Mouse (Mus musculus) lung, postnatal 25 days (tissue): ENCODE measurements around the gene Smarca4.

ENCODE experiments used
- DNase-seq: peaks from one replicate; pipeline ENCODE4 v3.0.0; 2022; ENCODE audit warnings: low spot score

Smarca4 gene

DNA sequence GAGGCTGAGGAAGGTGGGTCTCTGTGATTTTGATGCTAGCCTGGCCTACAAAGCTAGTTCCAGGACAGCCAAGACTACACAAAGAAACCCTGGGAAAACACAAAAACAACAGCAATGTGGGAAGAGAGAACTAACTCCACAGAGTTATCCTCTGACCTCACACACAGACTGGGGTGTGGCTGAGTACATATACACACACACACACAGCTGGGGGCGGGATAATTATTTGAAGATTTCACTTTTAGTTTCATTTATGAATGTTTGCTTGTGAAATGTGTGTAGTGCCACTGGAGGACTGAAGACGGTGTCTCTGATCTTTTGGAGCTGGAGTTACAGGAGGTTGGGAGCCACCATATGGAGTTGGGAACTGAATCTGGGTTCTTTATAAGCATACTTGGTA, 14.9 kb upstream of the Smarca4 start:
- no peak for DNase-seq

DNA sequence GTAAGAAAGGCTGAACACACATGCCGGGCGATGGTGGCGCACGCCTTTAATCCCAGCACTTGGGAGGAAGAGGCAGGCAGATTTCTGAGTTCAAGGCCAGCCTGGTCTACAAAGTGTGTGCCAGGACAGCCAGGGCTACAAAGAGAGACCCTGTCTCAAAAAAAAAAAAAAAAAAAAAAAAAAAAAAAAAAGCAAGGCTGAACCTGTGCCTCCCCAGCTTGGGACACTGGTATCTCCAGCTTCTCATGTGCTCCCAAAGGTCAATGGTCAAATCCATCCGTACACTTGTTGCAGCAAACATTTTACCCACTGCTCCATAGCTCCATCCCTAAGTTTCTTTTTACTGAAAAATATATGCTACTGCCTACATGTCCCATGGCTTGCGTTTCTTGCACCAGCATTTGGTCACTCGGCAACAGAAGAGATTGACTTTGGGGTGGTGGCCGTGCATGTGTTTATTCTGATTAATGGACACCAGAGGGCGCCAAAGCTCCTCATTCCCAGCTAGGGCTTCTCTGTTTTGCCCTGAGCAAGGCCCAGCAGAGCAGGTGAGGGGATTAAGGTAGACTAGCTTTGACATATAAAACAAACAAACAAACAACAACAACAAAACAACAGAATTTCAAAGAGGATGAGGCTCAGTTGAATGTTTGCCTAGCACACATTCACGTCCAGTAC, 14.1 kb upstream of the Smarca4 start:
- peak; percentile 80 for DNase-seq

DNA sequence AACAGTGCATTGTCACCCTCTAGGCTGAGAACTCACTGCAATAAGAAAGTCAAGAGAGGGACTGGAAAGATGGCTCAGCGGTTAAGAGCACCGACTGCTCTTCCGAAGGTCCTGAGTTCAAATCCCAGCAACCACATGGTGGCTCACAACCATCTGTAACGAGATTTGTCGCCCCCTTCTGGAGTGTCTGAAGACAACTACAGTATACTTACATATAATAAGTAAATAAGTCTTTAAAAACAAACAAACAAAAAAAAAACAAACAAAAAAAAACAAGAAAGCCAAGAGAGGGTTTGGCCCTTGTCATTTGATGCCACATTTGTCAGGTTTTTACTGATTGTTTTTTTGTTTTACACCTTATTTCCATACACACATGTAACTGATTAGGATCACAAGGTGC, 11.8 kb upstream of the Smarca4 start:
- DNase-seq: no peak

DNA sequence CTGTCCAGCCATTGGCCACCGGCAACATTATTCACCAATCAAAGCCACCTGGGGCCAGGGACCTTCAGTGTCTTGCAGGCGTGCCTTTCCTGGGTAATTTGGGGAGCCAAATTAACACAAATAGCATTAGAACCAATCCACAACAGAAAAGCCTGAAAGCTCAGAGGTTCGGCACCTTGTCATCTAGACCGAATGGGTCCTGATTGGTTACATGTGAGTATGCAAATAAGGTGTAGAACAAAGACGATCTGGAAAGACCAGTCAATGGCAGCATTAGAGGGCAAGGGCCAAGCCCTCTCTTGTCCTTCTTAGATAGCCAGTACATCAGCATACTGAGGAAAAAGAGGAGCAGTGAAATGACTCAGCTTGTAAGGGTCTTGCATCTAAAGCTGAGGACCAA, 10.1 kb upstream of the Smarca4 start:
- no peak for DNase-seq

DNA sequence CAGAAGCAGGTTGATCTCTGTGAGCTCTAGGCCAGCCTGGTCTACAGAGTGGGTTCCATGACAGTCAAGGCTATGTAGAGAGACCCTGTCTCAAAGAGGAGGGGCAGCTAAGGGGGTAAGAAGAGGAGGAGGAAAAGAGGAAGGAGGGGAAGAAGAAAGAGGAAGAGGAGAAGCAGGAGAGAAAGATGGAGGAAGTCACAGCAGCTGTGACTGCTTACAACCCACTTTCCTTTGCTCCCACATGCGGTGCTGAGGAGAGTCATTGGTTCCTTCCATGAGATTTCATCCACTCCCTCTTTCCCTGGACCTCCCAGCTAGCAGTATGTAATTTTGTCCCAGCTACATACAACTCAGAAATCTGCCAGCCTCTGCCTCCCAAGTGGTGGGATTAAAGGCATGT, 9.3 kb upstream of the Smarca4 start:
- no peak for DNase-seq

DNA sequence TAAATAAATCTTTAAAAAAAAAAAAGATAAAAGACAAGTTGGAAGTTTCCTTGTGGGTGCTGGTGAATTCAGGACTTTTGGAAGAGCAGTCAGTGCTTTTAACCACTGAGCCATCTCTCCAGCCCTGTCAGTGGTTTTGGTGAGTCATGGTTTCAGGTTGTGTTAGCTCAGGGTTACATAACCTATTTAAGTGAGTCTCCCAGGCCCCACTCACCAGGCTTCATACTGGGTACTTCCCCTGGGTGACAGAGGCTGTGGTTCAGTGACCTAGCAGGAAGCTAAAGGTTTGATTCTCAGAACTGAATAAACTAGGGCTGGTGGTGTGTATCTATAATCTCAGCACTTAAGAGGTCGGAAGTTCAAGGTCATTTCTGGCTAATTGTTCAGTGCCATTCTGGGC, 6.1 kb upstream of the Smarca4 start:
- peak; percentile 85 for DNase-seq

DNA sequence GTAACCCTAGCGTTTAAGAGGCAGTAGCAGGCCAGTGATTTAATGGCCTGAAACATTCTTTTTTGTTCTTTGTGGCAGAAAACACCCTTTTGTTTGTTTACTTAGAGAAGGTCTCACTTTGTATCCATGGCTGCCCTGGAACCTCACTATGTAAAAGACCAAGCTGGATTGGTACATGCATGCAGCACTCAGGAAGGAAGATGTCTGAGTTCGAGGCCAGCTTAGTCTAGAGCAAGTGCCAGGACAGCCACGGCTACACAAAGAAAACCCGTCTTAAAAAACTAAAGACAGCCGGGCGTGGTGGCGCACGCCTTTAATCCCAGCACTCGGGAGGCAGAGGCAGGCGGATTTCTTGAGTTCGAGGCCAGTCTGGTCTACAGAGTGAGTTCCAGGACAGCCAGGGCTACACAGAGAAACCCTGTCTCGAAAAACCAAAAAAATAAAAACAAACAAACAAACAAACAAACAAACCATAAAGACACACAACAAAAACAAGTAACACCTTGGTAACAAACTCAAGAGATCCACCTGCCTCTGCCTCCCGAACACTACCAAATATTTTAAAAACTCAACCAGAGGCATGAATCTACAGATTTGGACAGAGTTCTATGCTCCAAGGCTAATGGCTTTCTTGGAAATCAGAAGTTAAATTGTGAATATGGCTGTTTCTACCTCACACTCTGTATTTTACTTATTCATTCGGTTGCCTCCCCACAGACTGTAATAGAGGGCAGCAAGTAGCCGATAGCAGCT, 929 bp upstream of the Smarca4 start:
- no peak for DNase-seq

DNA sequence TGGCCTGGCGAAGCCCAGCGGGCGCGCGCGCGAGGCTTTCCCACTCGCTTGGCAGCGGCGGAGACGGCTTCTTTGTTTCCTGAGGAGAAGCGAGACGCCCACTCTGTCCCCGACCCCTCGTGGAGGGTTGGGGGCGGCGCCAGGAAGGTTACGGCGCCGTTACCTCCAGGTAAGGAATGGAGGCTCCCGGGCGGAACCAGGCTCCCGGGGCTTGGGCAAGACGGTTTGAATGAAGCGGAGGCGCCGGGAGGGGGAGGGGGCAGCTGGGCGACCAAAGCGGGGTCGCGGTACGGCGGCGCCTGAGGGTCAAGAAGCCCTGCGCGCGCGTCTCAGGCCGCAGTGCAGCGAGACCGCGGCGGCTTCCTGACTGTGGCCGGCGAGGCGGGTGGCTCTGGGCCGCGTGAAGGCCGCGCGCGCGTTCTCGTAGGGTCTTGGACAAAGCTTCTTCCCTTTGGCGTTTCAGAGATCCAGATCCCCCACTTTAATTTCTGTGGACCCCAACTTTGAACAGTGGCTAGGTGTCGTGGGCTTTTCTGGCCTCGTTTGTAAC, 338 bp downstream of the Smarca4 start:
- DNase-seq: peak; percentile 89

DNA sequence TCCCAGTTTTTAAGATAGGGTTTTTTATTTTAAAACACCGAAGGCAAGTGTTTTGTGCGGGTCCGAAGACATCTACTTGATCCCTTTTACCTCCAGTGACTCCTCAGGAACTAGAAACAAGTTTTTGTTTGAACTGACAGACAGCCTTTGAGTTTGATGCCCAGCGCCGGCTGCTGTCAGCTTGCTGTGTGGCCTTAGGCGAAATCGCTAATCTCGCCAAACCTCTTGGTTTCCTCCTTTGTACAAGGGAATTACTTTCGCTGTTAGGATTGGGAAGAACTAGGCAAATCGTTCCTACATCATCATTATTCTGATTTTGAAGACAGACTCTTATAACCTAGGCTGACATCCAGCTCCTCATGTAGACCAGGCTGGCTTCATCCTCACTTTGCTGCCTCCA, 1.1 kb downstream of the Smarca4 start:
- no peak for DNase-seq

DNA sequence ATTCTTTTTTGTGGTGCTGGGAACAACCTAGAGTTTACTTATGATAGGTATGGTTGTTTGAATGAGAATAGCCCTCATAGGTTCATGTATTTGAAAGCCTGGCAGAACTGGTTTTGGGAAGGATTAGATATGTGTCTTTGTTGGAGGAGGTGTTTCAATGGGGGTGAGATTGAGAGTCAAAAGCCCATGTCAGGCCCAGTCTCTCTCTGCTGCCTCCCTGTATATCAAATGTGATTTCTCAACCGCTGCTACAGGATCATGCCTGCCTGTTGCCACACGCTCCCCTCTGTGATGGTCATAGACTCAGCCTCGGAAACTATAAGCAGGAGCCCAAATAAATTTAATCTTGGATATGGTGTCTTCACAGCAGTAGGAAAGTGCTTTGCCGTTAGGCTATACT, 4.3 kb downstream of the Smarca4 start:
- DNase-seq: no peak

DNA sequence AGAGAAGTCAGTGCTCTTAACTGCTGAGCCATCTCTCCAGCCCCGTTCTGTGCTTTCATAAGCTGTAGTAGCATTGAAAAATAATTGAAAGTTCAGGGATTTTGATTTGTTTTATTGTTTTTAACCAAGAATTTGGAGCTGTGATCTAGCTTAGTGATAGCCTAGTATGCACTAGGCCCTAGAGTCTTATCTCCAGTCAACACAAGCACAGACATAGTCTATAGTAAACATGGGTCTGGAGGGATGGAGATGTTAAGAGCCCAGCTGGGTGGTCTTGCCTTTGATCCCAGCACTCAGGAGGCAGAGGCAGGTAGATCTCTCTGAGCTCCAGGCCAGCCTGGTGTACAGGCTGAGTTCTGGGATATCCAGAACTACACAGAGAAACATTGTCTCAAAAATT, 6.7 kb downstream of the Smarca4 start:
- DNase-seq: no peak

DNA sequence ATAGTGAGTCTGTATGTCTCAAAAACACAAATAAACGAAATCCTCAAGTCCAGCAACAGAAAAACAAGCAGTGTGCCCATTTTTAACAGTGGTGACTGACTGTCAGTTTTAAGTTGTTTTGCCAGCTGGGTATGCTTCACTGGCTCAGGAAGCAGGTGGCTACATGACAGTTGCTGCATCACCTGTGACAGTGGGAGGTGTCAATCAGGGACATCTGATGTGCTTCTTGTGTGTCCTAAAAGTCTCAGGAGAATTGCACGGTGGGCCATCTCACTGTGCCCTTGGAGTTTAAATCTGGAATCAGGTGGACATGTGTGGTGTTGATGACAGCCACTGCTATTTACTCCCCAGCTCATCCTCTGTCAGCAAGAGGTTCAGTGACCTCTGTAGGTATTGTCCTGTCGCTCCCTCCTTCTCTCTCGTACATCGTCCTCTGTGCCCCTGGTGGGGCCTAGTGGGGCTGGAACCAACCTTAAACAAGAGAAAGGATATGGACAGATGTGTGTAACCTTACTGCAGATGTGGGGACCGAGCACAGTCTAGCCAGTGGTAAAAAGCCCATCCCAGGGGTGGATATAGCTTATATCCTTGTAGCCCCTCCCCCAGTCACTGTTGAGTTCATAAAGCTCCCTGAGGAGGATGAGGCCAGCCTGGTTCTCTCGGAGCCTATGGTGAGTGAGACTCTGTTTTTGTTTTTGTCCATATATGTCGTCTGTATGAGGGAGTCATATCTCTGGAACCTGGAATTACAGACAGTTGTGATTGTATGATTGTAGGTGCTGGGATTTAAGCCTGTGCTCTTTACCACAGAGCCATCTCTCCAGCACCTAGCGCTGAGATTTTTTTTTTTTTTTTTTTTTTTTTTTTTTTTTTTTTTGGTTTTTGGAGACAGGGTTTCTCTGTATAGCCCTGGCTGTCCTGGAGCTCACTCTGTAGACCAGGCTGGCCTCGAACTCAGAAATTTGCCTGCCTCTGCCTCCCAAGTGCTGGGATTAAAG, 9.7 kb downstream of the Smarca4 start:
- DNase-seq: peak; percentile 15

DNA sequence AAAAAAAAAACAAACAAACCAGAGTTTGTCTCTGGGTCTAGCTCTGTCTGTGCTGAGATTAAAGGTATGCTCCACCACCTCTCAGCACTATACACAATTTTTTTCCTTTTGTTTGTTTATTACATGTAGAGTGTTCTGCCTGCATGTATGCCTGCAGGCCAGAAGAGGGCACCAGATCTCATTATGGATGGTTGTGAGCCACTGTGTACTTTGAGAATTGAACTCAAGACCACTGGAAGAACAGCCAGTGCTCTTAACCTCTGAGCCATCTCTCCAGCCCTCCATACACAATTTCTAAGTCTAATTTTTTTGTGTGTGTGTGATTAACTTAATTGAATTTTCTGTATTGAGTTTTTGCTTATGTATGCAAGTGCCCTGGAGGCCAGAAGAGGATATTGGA, 10.6 kb downstream of the Smarca4 start:
- peak; percentile 7 for DNase-seq

DNA sequence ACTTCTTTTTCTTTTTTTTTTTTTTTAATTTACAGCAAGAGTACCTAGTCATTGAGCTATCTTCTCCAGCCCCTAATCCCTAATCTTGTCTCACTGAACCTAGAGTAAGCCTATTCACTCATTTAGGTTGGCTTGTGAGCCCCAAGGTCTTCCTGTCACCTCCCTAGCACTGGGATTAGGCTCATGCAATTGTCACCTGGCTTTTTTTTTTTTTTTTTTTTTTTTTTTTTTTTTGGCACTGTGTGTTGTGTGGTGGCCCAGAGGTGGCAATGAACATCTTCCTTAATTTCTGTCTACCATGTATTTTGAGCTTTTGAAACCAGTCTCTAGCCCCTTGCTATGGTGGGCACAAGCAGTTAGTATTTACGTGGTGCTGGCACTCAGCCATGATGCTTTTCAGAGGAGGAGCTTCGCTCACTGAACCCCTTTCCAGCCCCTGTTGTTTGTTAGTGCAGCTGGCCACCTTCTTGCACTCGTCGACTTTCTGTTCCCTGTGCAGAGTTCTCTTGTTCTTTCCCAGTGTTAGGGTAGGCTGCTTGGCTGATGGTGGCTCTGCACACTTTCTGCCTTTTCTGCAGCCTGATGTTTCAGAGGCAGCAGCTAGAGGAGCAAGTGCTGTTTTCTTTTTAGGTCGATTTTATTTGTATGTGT, 11.3 kb downstream of the Smarca4 start:
- no peak for DNase-seq

DNA sequence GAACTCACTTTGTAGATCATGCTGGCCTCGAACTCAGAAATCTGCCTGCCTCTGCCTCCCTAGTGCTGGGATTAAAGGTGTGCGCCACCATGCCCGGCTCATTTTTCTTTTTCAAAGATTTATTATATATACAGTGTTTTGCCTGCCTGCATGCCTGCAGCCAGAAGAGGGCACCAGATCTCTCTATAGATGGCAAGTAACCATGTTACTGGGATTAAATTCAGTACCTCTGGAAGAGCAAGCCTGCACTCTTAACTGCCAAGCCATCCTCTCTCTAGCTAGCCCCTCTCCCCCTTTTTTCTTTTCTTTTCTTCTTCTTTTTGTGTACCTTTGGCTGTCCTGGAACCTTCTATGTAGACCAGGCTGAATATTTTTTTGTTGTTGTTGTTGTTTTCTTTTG, 14.7 kb downstream of the Smarca4 start:
- DNase-seq: peak; percentile 46

DNA sequence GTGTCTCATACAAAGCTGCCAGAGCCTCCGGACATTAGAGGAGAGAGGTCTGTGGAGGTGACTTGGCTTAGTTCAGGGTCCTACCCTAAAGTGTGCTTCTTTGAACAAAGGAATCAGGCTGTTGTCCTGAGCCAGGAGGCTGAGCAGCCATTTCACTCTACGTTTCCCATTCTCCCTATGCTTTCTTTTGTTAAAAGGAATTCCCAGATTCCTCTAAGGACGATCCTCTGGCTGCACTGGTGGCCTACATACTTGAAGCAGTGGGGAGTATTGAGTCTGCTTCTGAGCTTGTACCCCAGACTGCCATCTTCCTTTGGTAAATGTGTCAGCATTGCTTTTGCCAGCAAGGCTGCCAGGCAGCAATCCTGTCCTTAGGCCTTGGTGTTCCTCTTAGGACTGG, 17.1 kb downstream of the Smarca4 start:
- DNase-seq: no peak

DNA sequence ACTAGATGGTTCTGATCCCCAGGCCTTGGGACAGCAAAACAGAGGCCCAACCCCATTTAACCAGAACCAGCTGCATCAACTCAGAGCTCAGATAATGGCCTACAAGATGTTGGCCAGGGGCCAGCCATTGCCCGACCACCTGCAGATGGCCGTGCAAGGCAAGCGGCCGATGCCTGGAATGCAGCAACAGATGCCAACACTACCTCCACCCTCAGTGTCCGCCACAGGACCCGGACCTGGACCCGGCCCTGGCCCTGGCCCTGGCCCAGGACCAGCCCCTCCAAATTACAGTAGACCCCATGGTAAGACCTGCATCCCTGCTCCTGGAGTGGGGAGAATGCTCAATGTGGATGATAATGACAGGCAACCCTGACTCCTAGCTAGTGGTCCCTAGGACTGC, 19.7 kb downstream of the Smarca4 start:
- no peak for DNase-seq

DNA sequence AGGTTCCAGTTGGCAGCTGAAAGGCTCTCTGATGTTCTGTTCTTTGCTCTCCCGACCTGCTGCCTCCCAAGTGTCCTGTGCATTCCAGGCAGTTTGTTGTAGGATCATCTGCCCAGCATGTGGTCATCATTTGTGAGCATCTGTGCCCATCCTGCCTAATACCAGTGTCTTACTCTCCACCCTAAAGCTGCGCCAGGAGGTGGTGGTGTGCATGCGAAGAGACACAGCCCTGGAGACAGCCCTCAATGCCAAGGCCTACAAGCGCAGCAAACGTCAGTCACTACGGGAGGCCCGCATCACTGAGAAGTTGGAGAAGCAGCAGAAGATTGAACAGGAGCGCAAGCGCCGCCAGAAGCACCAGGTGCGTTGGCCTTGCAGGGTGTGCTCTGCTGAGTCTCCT, 23.1 kb downstream of the Smarca4 start:
- no peak for DNase-seq

DNA sequence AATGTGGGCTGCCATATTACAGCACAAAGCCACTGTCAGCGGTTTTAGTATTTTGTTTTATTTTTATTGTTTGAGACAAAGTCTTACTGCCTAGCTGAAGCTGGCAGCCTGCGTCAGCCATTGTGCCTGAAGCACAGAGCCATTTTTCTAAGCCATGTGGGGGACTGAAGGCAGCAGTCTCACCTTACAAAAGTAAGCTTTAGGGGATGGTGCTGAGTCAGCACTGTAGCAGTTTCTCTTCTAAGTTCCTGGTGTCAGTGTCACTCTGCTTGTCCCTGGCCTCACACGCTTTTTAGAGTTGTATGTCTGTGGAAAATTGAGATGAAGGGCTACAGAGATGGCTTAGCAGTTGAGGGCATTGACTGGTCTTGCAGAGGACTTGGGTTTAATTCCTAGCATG, 30.4 kb downstream of the Smarca4 start:
- no peak for DNase-seq

DNA sequence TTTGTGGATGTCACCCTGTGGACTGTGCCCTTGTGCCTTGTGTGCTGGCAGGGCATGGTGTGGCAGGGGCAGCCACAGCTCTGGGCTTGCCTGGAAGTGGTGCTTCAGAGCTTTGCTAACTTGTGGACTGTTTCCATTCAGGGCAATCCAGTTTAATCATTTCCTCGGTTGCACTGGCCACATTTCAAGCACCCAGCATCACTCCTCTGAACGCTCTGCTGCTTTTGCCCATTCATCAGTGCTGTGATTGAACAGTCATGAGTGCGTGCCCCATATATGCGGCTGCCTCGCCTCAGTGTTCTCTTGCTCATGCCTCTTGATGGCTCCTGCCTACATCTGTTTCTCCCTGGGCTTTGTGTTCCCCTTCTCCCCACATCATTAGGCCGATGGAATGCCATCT, 31.8 kb downstream of the Smarca4 start:
- no peak for DNase-seq

DNA sequence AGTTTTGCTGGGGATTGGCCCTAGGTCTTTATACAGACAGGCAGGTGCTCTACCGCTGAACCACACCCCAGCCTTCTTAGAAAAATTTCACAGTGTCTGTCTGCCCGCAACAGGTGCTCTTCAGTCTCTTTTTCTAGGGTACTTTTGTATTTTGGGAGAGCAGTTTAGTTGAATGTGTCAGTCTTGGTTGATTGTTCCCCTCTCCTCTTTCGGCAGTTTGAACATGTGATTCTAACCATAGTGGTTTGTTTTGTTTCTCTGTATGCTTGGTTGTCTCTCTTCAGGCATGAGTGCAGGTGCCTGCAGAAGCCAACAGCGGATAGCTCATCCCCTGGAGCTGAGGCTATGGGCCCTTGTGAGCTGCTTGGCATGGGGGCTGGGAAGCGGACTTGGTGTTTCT, 36.3 kb downstream of the Smarca4 start:
- DNase-seq: no peak

DNA sequence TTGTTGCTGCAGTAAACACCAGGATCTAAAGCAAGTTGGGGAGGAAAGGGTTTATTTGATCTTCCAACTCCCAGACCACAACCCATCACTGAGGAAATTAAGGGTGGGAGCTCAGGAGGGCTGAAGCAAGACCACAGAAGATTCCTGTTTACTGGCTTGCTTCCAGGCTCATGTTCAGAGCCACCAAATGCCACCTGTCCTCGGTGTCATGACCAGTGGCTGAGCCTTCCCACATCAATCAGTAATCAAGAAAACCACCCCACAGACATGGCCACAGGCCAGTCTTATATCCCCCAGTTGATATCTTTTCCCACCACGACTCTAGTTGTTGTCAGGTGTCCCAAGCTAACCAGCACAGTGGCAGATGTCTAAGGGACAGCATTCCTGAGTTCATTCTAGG, 37.3 kb downstream of the Smarca4 start:
- no peak for DNase-seq
